Mouse (Mus musculus): ENCODE data around the gene Lhx8. TPM values are rescaled to one million over a fixed set of nuclear protein-coding genes. Genes with fewer than 3 reads are reported as not detected.

Lhx8 gene
- polyA plus RNA-seq, 1 experiment from 2014 or later, result 2.9 TPM

DNA sequence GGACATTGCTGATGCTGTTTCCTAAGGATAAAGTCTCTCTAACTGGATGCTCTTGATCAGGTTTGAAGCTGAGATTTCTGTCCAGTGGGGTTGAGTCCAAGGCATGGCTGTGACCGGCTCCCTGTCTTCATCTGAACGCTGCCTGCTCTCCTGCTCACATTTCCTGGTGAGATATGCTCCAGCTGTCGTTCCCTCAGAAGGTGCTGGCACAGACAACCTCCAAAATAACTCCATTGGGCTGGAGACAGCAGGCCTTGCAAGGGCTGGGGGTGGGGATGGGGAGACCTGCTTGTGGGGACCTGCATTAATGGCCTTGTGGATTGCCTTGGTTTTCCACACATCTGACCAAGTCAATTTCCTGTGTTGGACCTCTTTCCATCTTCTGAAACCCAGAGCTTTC is 46.2 kb downstream of the Lhx8 start:
- 82% methylated on average over 3 of the region's 3 CpGs for WGBS
- Histone ChIP-seq H3K4me1 (ENCODE audit: control insufficient read depth, insufficient read depth, low read length) (no peaks in the 10 kb centered on the region), H3K4me2 (ENCODE audit: low read length) (no peak overlapping the region), H3K4me3 (ENCODE audit: low read depth, low read length) (no peak overlapping the region), H3K9me3 (replicated peaks; ENCODE audit: control insufficient read depth, low read length, poor library complexity, severe bottlenecking) (no peaks in the 10 kb centered on the region), H3K36me3 (ENCODE audit: control insufficient read depth, insufficient read depth, low read length) (no peaks in the 10 kb centered on the region), H3K9ac (ENCODE audit: low read depth, low read length) (no peak overlapping the region), H3K27ac (ENCODE audit: low read length) (no peak overlapping the region), H3K27me3 (ENCODE audit: control insufficient read depth, insufficient read depth, low read depth, low read length) (no peaks in the 10 kb centered on the region)
- no peak for ATAC-seq

DNA sequence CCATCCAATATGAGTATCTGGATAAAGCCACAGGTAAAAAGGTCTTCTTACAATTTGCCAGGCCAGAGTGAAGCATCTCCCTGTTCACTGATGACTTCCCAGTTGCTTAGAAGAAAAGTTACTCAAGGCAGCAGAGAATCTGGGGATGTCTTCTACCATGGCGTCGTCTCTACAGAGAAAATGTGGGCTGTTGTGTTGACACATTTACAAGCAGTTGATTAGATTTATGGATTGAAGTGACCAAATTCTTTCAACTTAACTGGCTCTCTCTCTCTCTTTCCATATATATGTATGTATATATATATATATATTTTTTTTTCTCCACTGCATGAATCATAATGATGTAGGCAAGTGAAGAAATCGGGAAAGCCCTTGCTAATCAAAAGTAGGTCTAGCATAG is 55.8 kb downstream of the Lhx8 start:
- Histone ChIP-seq H3K9ac (ENCODE audit: low read depth, low read length) (no peak overlapping the region), H3K27ac (ENCODE audit: low read length) (no peak overlapping the region), H3K4me2 (ENCODE audit: low read length) (no peak overlapping the region), H3K9me3 (replicated peaks; ENCODE audit: control insufficient read depth, low read length, poor library complexity, severe bottlenecking) (no peaks in the 10 kb centered on the region), H3K4me3 (ENCODE audit: low read depth, low read length) (no peak overlapping the region), H3K36me3 (ENCODE audit: control insufficient read depth, insufficient read depth, low read length) (no peaks in the 10 kb centered on the region), H3K4me1 (ENCODE audit: control insufficient read depth, insufficient read depth, low read length) (peaks cover 3% of the 10 kb centered on the region), H3K27me3 (ENCODE audit: control insufficient read depth, insufficient read depth, low read depth, low read length) (no peaks in the 10 kb centered on the region)
- 88% methylated on average over 3 of the region's 3 CpGs for WGBS
- no peak for ATAC-seq

DNA sequence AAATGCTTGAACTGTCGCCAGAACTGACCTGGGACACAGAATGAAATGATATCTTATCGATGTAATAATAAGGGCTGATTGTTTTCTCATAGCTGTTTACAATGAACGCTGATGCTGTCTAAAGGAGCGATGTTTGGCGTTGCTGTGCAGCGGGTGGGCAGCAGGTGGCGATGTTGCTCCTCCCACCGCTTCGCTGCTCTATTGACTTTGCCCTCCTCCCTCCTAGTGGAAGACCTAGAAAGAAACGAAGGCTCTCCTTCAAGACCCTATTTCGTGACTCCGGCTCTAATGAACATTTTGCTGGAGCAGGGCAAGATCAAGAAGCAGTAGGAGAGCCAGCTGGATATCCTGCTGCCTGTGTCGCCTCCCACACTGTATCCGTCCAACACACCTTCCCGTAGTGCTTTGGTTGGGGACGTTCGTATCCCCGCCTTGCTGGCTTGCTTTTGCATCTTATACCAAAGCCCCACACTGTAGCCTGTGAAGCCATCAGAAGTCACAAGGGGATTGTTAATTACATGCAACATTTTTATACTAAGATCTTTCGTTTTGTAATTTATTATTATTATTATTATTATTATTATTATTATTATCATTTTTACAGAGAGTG is 60.6 kb downstream of the Lhx8 start:
- Histone ChIP-seq H3K4me1 (ENCODE audit: control insufficient read depth, insufficient read depth, low read length) (peaks cover 3% of the 10 kb centered on the region), H3K27ac (ENCODE audit: low read length) (no peak overlapping the region), H3K9ac (ENCODE audit: low read depth, low read length) (peak overlapping the region; percentile 56; the same call in 1 of the 2 replicates), H3K4me3 (ENCODE audit: low read depth, low read length) (peak overlapping the region; percentile 33), H3K27me3 (ENCODE audit: control insufficient read depth, insufficient read depth, low read depth, low read length) (no peaks in the 10 kb centered on the region), H3K4me2 (ENCODE audit: low read length) (peak overlapping the region; percentile 72), H3K36me3 (ENCODE audit: control insufficient read depth, insufficient read depth, low read length) (no peaks in the 10 kb centered on the region), H3K9me3 (replicated peaks; ENCODE audit: control insufficient read depth, low read length, poor library complexity, severe bottlenecking) (no peaks in the 10 kb centered on the region)
- peak; percentile 85 for ATAC-seq
- 9% methylated on average over 19 of the region's 19 CpGs for WGBS

DNA sequence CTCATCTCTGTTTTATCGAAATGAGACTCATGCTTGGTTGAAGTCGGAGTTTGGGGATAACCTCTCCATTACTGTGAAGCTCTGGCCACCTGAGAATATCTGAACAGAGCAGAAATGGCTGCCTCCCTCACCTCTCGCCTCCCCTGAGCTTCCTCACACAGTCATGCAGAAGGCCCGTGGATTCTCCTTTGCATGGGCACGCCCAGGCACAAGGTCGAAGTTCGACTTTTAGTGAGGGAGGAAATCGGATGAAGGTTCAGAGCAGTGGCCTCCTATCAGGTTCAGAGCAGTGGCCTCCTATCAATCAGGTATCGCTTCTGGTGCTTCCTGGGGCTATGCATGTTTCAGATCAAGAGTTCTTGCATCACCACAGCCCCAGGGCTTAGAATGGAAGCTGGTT is 62.1 kb downstream of the Lhx8 start:
- no peak overlapping the region for H3K4me3 ChIP-seq (ENCODE audit: low read depth, low read length)
- no peak overlapping the region for H3K9ac ChIP-seq (ENCODE audit: low read depth, low read length)
- ATAC-seq, result no peak
- WGBS, result 83% methylated on average over 9 of the region's 9 CpGs
- no peaks in the 10 kb centered on the region for H3K36me3 ChIP-seq (ENCODE audit: control insufficient read depth, insufficient read depth, low read length)
- H3K4me1 ChIP-seq (ENCODE audit: control insufficient read depth, insufficient read depth, low read length), result peaks cover 3% of the 10 kb centered on the region
- H3K27me3 ChIP-seq (ENCODE audit: control insufficient read depth, insufficient read depth, low read depth, low read length), result no peaks in the 10 kb centered on the region
- no peaks in the 10 kb centered on the region for H3K9me3 ChIP-seq (replicated peaks; ENCODE audit: control insufficient read depth, low read length, poor library complexity, severe bottlenecking)
- no peak overlapping the region for H3K27ac ChIP-seq (ENCODE audit: low read length)
- H3K4me2 ChIP-seq (ENCODE audit: low read length), result no peak overlapping the region

DNA sequence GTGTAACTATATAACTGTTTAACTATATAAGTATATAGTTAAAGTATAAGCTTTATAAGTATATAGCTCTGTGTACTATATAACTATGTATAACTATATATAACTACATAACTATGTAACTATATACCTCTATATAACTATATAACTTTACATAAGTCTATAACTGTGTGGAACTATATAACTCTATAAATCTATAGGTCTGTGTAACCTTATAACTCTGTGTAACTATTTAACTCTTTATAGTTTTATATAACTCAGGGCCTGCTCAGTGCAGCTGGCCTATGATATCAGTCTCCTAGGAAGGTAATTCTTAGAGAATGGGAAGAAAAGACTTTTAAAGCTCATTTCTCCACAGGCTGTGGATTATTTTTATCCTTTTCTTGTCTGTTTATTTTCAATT is 73.1 kb downstream of the Lhx8 start:
- Histone ChIP-seq H3K27ac (ENCODE audit: low read length) (no peak overlapping the region), H3K9ac (ENCODE audit: low read depth, low read length) (no peak overlapping the region), H3K4me1 (ENCODE audit: control insufficient read depth, insufficient read depth, low read length) (no peaks in the 10 kb centered on the region), H3K4me3 (ENCODE audit: low read depth, low read length) (no peak overlapping the region), H3K36me3 (ENCODE audit: control insufficient read depth, insufficient read depth, low read length) (peaks cover 7% of the 10 kb centered on the region; the same call in 1 of the 2 replicates), H3K27me3 (ENCODE audit: control insufficient read depth, insufficient read depth, low read depth, low read length) (no peaks in the 10 kb centered on the region), H3K9me3 (replicated peaks; ENCODE audit: control insufficient read depth, low read length, poor library complexity, severe bottlenecking) (0 out of 2 replicates have a peak, but pooled peaks cover 3% of the 10 kb centered on the region), H3K4me2 (ENCODE audit: low read length) (no peak overlapping the region)
- ATAC-seq, result no peak
